Mouse (Mus musculus) urinary bladder, postnatal 14 days (tissue): Measurements from ENCODE around the gene 1700013F07Rik.
"Not testable (repeated sequence)": the region's sequence is repeated elsewhere in the genome, so short reads cannot be mapped to it uniquely, and the experiment has no call there.

Experiments used
- DNase-seq: peaks from one replicate; pipeline ENCODE4 v3.0.0; 2021; ENCODE audit warnings: low spot score

The 1700013F07Rik gene

DNA sequence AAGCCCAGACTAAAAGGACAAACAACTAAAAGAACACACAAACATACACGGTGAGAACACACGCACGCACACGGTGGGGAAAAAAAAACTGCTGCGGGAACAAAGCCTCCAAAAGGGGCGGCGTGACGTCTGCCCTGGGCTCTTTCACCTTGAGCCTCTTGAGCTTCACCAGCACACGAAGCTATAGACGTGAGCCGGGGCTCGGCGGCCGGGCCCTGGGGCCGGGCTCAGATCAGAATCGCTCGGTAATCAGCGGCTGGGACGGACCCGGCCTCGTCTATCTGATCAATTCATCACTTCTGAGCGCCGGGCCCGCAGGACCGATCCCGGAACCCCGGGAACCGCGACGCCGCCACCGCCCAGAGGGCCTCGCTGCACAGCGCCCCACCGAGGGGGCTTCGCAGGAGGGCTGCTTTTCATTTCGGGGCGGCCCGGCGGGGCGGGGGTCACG, 20.2 kb downstream of the 1700013F07Rik start:
- peak; percentile 32 for DNase-seq

DNA sequence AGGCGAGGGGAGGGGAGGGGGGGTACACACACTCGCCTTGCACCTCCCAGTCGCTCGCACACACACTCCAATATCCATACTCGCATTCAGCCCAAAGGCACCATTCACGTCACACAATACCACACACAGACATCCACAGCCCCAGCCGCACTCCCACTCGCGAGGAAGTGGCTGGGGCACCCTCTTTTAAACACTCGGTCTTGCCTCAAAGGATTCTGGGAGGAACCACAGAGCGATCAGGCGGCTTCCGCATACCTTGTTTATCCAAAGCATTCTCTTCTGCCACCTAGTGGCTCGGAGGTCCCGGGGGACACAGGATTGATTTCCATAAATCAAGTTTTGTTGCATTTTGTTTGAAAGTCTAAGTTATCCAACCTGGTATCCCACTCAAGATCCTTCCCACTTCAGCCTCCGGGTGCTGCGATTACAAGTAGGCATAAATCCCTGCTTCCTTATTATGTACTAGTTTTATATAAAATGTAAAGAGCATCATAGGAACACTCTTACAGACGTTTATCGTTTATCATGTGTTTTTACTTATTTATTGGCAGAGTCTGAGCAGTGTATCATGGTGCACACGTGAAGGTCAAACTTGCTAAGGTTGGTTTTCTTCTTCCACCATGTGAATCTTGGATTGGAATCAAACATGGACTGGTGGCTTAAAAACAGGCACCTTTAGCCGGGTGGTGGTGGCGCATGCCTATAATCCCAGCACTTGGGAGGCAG, 20.8 kb downstream of the 1700013F07Rik start:
- DNase-seq, result peak; percentile 92

DNA sequence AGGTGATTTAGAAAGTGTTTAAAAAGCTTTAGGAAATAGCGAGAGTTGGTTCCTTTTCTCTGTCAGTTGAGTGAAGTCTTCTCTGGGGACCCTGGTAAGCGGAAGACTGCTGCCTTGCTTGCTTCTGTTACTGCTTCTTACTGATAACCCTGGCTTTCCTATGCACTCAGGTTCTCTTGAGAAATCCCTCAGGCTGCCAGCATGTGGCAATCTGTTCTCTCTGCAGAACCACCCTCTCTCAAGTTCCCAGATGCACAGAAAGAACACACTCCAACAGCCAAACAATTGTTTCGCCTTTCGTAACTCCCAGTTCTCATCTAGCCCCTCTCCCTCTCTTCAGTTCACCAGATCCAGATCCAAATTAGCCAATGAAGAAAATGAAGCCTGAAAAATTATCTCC, 23.9 kb downstream of the 1700013F07Rik start:
- no peak for DNase-seq

DNA sequence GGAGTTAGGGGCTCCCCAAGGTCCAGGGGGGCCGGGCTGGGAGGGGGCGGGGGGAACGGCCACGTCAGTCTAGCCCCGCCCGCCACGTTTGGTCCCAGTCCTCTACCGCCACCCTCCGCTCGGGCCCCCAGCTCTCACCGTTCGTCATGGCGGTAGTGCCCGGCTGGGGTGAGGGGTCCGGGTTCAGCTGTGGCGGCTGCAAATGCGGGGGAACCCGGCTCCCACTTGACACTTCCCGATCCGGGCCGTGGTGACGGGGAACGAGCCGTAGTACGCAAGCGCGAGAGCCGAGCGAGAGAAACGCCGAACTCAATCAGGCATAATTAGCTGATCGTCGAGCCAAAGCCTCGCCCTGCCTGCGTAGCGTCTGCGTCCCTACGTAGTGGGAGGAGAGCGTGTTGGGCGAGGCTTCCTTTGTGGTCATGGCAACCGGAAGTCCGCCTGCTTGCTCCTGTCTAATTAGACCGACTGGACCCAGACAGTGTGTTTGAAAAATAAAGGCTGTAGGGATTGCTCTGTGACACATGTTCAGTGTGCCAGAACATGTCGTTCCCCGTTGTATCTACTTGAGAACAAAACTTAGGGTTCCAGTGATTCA, 28.3 kb downstream of the 1700013F07Rik start, which contains the start of gene Tmem167b:
TSS of gene Tmem167b (minus strand) at position 334 of the 598 bp plus-strand sequence.
- peak; percentile 97 for DNase-seq

DNA sequence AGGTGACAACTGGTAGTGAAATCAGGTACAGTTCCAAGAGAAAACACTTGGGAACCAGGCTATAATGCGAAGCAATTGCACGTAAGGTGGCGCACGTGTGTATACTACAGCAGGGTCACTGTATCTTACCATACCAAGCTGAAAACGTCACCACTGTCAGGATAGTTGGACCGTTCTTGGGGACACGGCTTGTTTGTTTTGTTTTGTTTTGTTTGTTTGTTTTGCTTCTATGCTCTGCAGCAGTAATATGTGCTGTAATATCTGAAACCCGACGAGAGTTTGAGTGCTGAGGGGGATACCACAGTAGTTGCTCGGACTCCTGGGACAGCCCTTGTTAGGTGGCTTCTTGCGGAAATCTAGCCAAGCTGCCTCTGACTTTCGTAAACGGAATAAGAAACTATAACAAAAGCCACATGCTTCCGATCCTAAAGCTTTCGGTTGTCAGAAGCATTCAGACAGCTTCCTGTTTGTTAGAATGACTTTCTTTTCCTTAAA, 28.9 kb downstream of the 1700013F07Rik start:
- DNase-seq, result peak; percentile 8

DNA sequence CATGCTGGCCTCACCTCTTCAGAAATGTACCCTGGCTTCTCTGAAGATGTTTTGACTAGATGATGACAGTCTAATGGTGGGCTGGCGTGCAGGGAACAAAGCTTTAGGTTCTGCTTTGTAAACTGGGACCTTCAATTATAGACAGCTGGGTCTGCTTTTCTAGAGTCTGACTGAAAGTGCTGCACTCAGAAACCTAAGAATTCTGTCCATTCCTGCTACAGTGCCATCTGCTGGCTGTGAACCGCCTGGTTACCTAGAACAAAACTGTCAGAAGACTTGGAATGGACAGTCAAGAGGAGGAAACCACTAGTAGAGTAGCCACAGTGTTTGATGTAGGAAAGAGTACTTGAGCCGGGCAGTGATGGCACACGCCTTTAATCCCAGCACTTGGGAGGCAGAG, 29.4 kb downstream of the 1700013F07Rik start:
- DNase-seq, result peak; percentile 84

DNA sequence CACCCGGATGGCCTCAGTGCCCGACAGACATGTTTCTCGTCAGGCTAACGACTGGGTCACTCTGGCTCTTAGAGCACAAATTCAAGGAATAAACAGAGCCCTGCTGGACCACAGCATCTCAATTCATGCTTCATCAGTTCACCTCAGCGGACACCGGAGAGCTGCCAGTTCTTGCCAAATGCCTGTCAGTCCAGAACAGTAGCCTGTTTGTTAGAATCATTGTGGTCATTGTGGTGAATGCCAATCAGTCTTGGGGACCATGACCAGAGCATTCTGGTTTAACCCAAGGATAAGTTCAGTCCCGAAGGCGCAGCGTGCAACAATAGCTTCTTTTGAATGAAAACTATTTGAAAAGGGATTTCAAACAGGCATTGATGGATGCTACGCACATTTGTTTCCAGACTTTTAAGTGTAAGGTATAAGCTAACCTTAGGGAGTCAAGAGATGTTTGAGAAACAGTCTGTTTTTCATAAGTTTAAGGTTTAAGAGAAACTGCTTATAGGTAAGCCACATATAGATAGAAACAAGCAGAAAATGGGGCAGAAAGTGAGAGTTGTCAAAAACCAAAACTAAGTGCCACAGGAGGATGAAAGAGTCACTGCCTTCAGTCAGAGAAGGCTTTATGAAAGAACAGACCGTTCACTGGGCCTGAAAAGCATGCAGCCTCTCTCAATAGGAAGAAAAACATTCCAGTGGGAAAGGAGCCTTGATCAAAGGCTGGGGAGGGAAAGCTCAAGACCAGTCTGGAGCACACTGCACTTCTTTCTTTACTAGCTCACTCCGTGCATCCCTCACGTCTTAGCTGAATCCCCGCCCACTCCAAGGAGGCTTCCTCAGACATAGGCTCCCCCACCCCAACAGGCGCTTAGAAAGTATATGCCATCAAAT, 34.3 kb downstream of the 1700013F07Rik start:
- no peak for DNase-seq

DNA sequence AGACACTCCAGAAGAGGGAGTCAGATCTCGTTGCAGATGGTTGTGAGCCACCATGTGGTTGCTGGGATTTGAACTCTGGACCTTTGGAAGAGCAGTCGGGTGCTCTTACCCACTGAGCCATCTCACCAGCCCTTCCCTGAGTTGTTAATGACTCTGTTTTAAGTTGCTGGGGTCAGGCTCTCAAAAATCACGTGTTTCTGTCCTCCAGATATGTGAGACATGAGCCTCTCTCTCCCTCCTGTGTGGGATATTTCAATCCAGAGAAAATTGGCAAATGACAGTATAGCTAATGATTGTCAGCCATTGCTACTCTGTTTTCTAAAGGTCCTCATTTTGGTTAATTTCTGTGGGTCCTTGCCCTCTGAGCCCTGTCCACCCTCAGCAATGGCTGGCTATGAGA, 35.7 kb downstream of the 1700013F07Rik start:
- not testable (repeated sequence) for DNase-seq

DNA sequence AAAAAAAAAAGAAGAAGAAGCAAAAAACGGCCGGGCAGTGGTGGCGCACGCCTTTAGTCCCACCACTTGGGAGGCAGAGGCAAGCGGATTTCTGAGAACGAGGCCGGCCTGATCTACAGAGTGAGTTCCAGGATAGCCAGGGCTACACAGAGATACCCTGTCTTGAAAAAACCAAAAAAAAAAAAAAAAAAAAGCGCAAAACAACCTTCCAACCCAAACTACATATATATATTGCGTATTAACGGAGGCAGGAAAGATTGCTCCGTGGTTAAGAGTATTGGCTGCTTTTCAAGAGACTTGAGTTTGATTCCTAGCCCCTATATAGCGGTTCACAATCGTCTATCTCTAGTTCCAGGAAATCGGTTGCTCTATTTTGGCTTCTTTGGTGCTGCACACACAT, 36.9 kb downstream of the 1700013F07Rik start:
- no peak for DNase-seq

DNA sequence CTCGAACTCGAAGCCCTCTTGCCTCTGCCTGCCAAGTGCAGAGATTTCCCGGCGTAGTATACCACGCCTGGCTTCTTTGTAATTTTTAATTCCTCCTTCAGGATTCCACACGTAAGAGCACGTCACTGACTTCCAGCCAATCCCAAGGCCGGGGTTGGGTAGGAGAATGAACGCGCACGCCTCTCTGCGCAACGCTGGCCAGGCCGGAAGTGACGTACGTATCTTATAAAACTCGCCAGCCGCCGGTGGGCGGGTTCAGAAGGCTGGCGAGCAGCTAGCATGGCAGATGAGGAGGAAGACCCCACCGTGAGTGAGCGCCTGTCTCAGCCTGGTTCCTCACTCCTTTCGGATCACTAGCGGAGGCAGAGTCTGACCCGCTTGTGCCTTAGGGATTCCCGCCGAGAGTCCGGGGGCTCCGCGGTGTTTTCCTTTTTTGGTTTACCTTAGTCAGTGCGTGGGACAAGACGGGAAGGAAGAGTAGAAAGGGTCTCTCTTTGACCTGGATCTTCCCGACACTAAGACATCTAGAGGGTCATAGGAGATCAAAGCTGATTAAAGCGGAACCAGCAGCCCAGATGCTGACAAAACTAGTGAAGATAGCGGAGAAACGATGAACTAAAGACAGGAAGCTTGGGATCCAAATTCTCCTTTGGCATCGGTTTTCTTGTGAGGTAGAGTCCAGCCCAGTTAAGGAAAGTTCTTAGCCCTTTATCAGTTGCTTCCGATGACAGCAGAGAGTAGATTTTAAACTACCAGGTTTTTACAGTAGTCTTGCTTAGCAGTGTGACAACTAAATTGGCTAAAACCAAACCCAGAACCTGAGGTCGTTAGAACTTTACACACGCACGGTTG, 37.7 kb downstream of the 1700013F07Rik start, which contains the start of gene Taf13:
TSS of gene Taf13 (plus strand) at position 256 of the 852 bp plus-strand sequence.
- peak; percentile 96 for DNase-seq

DNA sequence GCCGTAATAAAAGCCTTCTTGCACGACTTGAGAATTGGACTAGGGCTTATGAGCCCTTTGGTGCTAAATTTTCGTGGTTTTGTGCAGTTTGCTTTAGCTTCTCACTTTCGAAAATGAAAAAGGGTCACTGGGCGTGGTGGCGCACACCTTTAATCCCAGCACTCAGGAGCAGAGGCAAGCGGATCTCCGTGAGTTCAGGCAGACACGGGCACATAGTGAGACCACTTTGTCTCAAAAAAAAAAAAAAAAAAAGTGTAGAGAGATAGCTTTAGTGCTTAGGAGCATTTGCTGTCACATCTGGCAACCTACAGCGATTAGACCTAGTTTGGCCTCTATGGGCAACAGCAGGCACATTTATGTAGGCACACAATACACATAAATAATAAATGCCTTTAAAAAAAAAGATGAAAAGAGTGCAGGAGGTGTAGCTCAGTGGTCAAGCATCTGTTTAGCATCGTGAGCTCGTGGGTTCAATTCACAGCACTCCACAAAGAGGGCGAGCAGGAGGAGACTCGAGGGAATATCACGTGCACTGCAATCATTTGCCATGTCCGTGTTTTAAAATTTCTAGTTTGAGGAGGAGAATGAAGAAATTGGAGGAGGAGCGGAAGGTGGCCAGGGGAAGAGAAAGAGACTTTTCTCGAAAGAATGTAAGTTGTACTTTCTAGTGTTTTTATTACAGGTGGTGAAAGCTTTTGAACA, 38.5 kb downstream of the 1700013F07Rik start:
- DNase-seq, result no peak

DNA sequence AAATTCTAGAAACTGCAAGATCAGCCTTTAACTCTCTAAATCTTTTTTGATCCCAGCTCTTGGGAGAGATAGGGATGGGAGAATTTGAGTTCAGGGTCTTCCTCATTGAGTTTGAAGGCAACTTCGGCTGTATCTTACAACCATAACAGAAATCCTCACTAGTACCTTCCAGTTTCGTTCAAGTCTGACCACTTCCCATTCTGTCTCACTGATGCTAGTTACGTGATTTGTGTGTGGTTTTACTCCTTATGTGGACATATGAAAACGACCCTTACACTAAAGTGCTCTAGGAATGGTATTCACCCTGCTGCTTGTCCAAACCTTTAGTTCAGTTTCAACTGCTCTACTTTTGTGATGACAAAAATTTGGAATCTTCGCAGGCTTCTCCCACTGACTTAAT, 40.1 kb downstream of the 1700013F07Rik start:
- no peak for DNase-seq

DNA sequence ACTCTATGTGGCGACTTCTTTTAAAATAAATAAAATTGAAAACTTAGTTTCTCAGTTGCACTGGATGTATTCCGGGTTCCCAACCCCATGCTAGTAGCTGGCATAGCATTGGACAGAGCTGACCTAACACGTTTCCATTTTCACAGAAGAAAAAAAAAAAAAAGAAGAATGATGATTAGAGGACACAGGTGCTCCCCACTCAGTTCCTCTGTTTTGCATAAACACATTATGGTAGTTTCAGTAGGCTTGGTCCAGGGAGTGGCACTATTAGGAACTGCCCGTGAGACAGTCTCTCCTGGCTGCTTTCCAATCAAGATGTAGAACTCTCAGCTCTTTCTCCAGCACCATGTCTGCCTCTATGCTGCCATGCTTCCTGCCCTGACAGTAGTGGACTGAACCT, 50.6 kb downstream of the 1700013F07Rik start:
- no peak for DNase-seq

DNA sequence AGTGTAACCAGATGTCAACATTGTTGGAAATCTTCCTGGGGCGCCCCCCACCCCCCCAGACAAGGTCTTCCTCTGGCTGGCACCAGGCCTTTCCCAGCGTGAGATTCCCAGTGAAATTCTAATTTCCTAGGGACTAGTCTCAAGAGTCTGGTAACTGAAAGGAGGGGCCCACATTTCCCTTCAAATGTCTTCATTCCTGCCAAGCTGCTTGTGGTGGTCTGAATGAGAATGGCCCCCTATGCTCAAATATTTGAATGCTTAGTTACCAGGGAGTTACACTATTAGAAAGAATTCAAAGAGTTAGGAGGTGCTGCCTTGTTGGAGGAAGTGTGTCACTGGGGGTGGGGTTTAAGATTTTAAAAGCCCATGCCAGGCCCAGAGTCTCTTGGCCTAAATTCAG, 54.5 kb downstream of the 1700013F07Rik start:
- no peak for DNase-seq

DNA sequence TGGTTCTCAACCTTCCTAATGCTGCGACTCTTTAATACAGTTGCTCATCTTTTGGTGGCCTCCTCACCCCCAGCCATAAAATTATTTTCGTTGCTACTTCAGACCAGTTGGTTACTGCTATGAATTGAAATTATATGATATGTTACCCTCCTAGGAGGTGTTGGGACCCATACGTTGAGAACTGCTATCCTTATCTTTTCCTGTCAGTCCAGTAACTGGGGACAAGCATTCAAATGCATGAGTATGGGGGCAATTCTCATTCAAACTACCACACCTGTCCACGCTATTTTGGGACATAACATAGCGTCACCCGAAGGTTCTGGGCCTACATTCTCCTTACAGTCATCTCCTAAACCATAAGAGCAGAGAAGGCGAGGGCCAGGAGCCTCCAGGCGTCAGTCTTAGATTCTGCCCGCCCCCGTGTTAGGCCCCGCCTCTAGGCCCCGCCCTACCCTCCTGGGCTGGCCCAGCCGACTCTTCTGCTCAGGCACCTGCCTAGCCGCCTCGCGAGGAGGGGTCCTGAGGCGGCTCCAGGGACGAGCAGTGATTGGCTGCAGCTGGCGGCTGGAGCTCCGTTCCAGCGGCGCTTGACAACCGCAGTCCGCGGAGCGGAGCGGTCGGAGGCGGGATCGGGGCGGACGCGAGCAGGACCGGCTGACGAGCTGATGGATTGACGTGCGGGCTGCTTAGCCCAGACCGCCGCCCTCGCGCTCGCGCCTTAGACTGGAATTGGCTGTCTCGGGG, 57.0 kb downstream of the 1700013F07Rik start, which contains the start of gene Wdr47:
TSS of gene Wdr47 (plus strand) at position 494 of the 744 bp plus-strand sequence.
- peak; percentile 97 for DNase-seq

DNA sequence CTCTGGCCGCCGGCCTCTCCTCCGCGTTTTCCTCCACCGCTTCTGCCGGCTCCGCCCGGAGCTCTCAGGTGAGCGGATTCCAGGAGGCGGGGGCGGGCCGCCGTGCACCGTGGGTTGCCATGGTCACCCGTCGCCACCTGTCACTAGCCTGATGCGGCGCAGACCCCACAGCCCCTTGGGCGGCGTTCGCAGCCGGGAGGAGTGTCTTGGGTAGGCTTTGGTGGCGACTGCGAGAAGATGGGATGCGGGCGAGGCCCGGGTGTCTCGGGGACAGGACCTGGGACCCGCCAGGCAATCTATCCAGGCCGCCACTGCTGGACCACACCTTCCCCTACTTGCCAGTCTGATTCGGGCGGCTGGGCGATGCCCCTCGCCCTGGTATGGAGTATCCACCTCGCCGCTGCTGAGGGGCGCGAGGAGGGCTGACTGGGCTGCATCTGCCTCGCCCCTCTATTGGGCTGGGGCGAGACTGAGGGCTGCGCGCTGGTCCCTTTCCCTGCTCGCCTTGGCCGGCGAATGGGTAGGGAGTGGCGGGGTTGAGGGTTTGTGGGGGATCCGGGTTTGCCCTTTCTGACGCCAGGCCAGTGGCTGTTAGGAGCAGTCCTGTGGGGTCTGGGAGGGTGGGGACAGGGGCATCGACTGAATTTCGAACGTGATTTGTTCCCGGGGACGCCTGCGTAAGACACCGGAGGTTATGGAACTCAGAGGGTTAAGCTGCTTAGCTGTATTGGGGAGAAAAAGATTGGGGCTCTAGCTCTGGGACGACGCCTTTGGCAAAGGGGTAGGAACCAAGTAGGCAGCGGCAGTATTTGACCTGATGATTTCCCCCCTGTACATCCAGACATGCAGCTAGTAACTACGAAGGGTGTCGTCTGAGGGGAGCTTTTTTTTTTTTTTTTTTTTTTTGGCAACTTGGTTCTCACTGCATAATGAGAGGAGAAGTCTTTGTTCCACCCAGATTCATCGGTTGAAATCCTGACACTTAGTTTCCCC, 57.9 kb downstream of the 1700013F07Rik start:
- no peak for DNase-seq
